Mouse (Mus musculus): ENCODE data around the gene Nkrf. TPM values are rescaled to one million over a fixed set of nuclear protein-coding genes. Genes with fewer than 3 reads are reported as not detected.

The Nkrf gene
- polyA plus RNA-seq, 2 experiments: 1.2 to 2.7 TPM

- Histone ChIP-seq H3K27ac (no peak overlapping the region), H3K4me3 (ENCODE audit: insufficient read depth in 1 of 2, low read depth in 2 of 2, low read length in 2 of 2) (no peak overlapping the region), H3K27me3 (ENCODE audit: control insufficient read depth, insufficient read depth, low read length) (no peaks in the 10 kb centered on the region), H3K9me3 (ENCODE audit: control insufficient read depth, low read length) (no peaks in the 10 kb centered on the region), H3K4me1 (replicated peaks; ENCODE audit: control insufficient read depth in 2 of 2, insufficient read depth in 2 of 2, low read length in 1 of 2) (no peaks in the 10 kb centered on the region), H3K36me3 (replicated peaks; ENCODE audit: control insufficient read depth, insufficient read depth, low read depth) (no peaks in the 10 kb centered on the region), H3K4me2 (ENCODE audit: low read depth) (no peak overlapping the region), H3K9ac (replicated peaks) (no peak overlapping the region)
- WGBS (ENCODE audit: insufficient replicate concordance): 65% methylated on average over 4 of the region's 4 CpGs
- no peak for DNase-seq (ENCODE audit: low read depth in 3 of 3, low spot score in 3 of 3)
- no peak for ATAC-seq (ENCODE audit: insufficient read depth)
- TF ChIP-seq EP300 (IDR thresholded peaks at IDR 0.05; ENCODE audit: low read depth) (no peak), CTCF (IDR thresholded peaks at IDR 0.05; ENCODE audit: low read depth) (no peak)
Observed at GRCm38 (mm10) chrX:36929694-36930093, 27.0 kb upstream of the Nkrf start.

DNA sequence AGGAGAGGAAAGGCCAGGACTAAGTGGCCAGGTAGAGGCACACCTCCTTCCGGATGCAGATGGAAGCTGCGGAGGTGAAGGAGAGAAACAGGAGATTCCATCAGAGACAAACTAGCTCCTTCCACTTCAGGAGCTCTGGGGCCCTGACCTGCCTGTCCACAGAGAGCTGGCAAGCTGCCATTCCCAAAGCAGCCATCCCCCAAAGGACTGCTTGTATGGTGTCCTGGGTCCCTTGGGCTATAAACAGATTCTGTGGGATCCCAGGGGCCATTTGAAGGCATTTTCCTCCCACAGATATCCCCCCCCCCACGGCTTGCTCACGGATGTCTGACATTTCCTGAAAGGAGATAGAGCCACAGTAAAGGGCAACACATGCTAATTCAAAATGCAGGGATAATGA is 26.1 kb upstream of the Nkrf start:
- Histone ChIP-seq H3K9me3 (ENCODE audit: control insufficient read depth, low read length) (no peaks in the 10 kb centered on the region), H3K9ac (replicated peaks) (no peak overlapping the region), H3K4me3 (ENCODE audit: insufficient read depth in 1 of 2, low read depth in 2 of 2, low read length in 2 of 2) (no peak overlapping the region), H3K36me3 (replicated peaks; ENCODE audit: control insufficient read depth, insufficient read depth, low read depth) (no peaks in the 10 kb centered on the region), H3K27me3 (ENCODE audit: control insufficient read depth, insufficient read depth, low read length) (no peaks in the 10 kb centered on the region), H3K4me2 (ENCODE audit: low read depth) (no peak overlapping the region), H3K4me1 (replicated peaks; ENCODE audit: control insufficient read depth in 2 of 2, insufficient read depth in 2 of 2, low read length in 1 of 2) (no peaks in the 10 kb centered on the region), H3K27ac (no peak overlapping the region)
- 48% methylated on average over 4 of the region's 4 CpGs for WGBS (ENCODE audit: insufficient replicate concordance)
- DNase-seq (ENCODE audit: low read depth in 3 of 3, low spot score in 3 of 3) (no peak), ATAC-seq (ENCODE audit: insufficient read depth) (no peak)
- TF ChIP-seq CTCF (IDR thresholded peaks at IDR 0.05; ENCODE audit: low read depth) (no peak), EP300 (IDR thresholded peaks at IDR 0.05; ENCODE audit: low read depth) (no peak)

GRCm38 (mm10) chrX:36921346-36921745 is 18.6 kb upstream of the Nkrf start:
- Histone ChIP-seq H3K4me2 (ENCODE audit: low read depth) (no peak overlapping the region), H3K4me3 (ENCODE audit: insufficient read depth in 1 of 2, low read depth in 2 of 2, low read length in 2 of 2) (no peak overlapping the region), H3K36me3 (replicated peaks; ENCODE audit: control insufficient read depth, insufficient read depth, low read depth) (no peaks in the 10 kb centered on the region), H3K9ac (replicated peaks) (no peak overlapping the region), H3K4me1 (replicated peaks; ENCODE audit: control insufficient read depth in 2 of 2, insufficient read depth in 2 of 2, low read length in 1 of 2) (no peaks in the 10 kb centered on the region), H3K27ac (no peak overlapping the region), H3K27me3 (ENCODE audit: control insufficient read depth, insufficient read depth, low read length) (no peaks in the 10 kb centered on the region), H3K9me3 (ENCODE audit: control insufficient read depth, low read length) (no peaks in the 10 kb centered on the region)
- 69% methylated on average over 4 of the region's 4 CpGs for WGBS (ENCODE audit: insufficient replicate concordance)
- ATAC-seq (ENCODE audit: insufficient read depth) (no peak), DNase-seq (ENCODE audit: low read depth in 3 of 3, low spot score in 3 of 3) (no peak)
- no peak for TF ChIP-seq EP300 (IDR thresholded peaks at IDR 0.05; ENCODE audit: low read depth)
- no peak for TF ChIP-seq CTCF (IDR thresholded peaks at IDR 0.05; ENCODE audit: low read depth)

DNA sequence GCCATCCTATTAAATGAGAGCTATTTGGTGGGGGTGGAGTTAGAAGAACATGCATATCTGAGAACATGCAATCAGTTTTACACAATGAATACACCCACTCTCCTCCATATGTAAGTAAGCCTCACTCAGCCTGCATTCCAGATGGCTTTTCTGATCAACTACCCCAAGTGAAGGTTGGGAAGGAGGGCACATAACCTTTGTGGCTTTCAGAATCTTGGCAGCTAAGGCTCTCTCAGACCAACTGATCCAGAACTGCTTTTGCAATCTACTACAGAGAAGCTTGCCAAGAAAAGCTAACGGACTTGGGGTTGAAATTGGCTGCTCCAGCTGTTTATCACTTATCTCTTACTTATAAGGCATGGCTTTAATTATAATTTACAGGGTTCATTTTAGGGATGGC is 15.1 kb upstream of the Nkrf start:
- no peak for DNase-seq (ENCODE audit: low read depth in 3 of 3, low spot score in 3 of 3)
- WGBS (ENCODE audit: insufficient replicate concordance): 42% methylated on average over 1 of the region's 1 CpGs
- Histone ChIP-seq H3K9ac (replicated peaks) (no peak overlapping the region), H3K36me3 (replicated peaks; ENCODE audit: control insufficient read depth, insufficient read depth, low read depth) (no peaks in the 10 kb centered on the region), H3K27ac (no peak overlapping the region), H3K4me1 (replicated peaks; ENCODE audit: control insufficient read depth in 2 of 2, insufficient read depth in 2 of 2, low read length in 1 of 2) (no peaks in the 10 kb centered on the region), H3K27me3 (ENCODE audit: control insufficient read depth, insufficient read depth, low read length) (no peaks in the 10 kb centered on the region), H3K4me2 (ENCODE audit: low read depth) (no peak overlapping the region), H3K4me3 (ENCODE audit: insufficient read depth in 1 of 2, low read depth in 2 of 2, low read length in 2 of 2) (no peak overlapping the region), H3K9me3 (ENCODE audit: control insufficient read depth, low read length) (no peaks in the 10 kb centered on the region)
- no peak for ATAC-seq (ENCODE audit: insufficient read depth)
- TF ChIP-seq CTCF (IDR thresholded peaks at IDR 0.05; ENCODE audit: low read depth) (no peak), EP300 (IDR thresholded peaks at IDR 0.05; ENCODE audit: low read depth) (no peak)

DNA sequence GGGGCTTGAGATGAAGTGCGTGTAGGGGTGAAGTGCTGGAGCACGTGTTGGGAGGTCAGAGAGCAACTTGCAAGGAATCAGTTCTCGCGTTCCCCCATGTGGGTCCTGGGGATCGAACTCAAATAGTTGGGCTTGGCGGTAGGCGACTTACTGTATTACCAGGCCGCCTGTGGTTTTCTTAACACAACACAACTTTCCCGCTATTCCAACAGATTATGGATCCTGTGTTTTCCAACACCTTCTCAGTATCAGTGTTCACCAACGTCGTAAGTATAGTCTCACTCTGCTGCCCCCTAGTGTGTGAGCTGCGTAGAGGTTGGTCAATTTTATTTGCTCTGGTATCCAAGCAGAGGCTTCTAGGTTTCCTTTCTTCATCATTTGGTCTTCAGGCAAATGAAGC is 8.6 kb upstream of the Nkrf start:
- H3K4me3 ChIP-seq (ENCODE audit: insufficient read depth in 1 of 2, low read depth in 2 of 2, low read length in 2 of 2): no peak overlapping the region
- TF ChIP-seq EP300 (IDR thresholded peaks at IDR 0.05; ENCODE audit: low read depth) (no peak), CTCF (IDR thresholded peaks at IDR 0.05; ENCODE audit: low read depth) (peak; percentile 67)
- DNase-seq (ENCODE audit: low read depth in 3 of 3, low spot score in 3 of 3) (peak in 1 of 3 experiments; percentile 9), ATAC-seq (ENCODE audit: insufficient read depth) (no peak)
- H3K9ac ChIP-seq (replicated peaks): no peak overlapping the region
- 36% methylated on average over 12 of the region's 12 CpGs for WGBS (ENCODE audit: insufficient replicate concordance)
- H3K4me1 ChIP-seq (replicated peaks; ENCODE audit: control insufficient read depth in 2 of 2, insufficient read depth in 2 of 2, low read length in 1 of 2): no peaks in the 10 kb centered on the region
- no peaks in the 10 kb centered on the region for H3K27me3 ChIP-seq (ENCODE audit: control insufficient read depth, insufficient read depth, low read length)
- H3K4me2 ChIP-seq (ENCODE audit: low read depth): no peak overlapping the region
- H3K27ac ChIP-seq: no peak overlapping the region
- H3K9me3 ChIP-seq (ENCODE audit: control insufficient read depth, low read length): no peaks in the 10 kb centered on the region
- no peaks in the 10 kb centered on the region for H3K36me3 ChIP-seq (replicated peaks; ENCODE audit: control insufficient read depth, insufficient read depth, low read depth)
